Mouse (Mus musculus): ENCODE data around the gene Olfr1204. TPM values are rescaled to one million over a fixed set of nuclear protein-coding genes. Genes with fewer than 3 reads are reported as not detected.

The Olfr1204 gene
- total and polyA plus RNA-seq, 3 experiments, result not detected

DNA sequence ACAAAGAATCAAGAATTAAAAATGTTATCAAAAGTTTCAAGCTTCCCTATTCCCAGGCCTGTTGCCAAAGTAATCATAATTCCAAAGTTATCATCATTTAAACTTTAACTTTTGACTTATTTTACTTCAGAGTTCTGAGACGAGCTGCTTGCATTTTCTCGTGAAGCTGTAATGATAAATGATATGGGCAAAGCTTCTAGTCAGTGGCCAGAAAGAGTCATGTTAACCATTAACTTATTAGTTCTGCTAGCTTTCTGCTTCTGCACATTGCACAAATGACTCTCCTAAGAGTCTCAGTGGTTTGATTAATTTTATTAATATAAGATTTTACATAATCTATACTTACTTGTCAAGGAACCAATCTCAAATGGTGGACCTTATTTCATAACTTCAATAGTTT, 10.6 kb upstream of the Olfr1204 start:
- no peak overlapping the region for H3K27ac ChIP-seq (ENCODE audit: control insufficient read depth, low read depth, low read length)
- no peaks in the 10 kb centered on the region for H3K27me3 ChIP-seq (ENCODE audit: control insufficient read depth in 1 of 2, insufficient read depth in 2 of 2, low read length in 2 of 2)
- no peak for DNase-seq (ENCODE audit: low read depth, low spot score)
- no peak overlapping the region for H3K4me3 ChIP-seq (ENCODE audit: control insufficient read depth in 1 of 2, insufficient read depth in 1 of 2, low read depth in 2 of 2, low read length in 2 of 2)
- no peak for TF ChIP-seq MYB (IDR thresholded peaks at IDR 0.05; ENCODE audit: low read depth, low read length)
- no peak for TF ChIP-seq E2F4 (IDR thresholded peaks at IDR 0.05; ENCODE audit: borderline replicate concordance, low read depth, low read length)
- TF ChIP-seq TCF12 (IDR thresholded peaks at IDR 0.05; ENCODE audit: low read depth, low read length), result no peak
- TF ChIP-seq TAL1 (IDR thresholded peaks at IDR 0.05; ENCODE audit: low read length), result no peak
- TF ChIP-seq GATA1 (IDR thresholded peaks at IDR 0.05; ENCODE audit: low read depth, low read length), result no peak
- no peak for TF ChIP-seq BHLHE40 (IDR thresholded peaks at IDR 0.05; ENCODE audit: borderline replicate concordance, low read depth, low read length)
- no peak for TF ChIP-seq MXI1 (IDR thresholded peaks at IDR 0.05; ENCODE audit: low read depth, low read length)
- no peak for TF ChIP-seq RAD21 (IDR thresholded peaks at IDR 0.05; ENCODE audit: low read depth, low read length)
- no peak for TF ChIP-seq MAX (IDR thresholded peaks at IDR 0.05; ENCODE audit: low read length)
- TF ChIP-seq SIN3A (IDR thresholded peaks at IDR 0.05; ENCODE audit: low read length), result no peak
- no peak for TF ChIP-seq ZKSCAN1 (IDR thresholded peaks at IDR 0.05; ENCODE audit: low read depth, low read length)
- no peak for TF ChIP-seq SMC3 (IDR thresholded peaks at IDR 0.05; ENCODE audit: low read depth, low read length)
- TF ChIP-seq CTCF (IDR thresholded peaks at IDR 0.05 in 2 of 3, conservative IDR thresholded peaks at IDR 0.05 in 1 of 3; ENCODE audit: control insufficient read depth in 1 of 3, insufficient read depth in 1 of 3, low read depth in 2 of 3, low read length in 3 of 3, poor library complexity in 1 of 3, severe bottlenecking in 1 of 3), result no peak
- TF ChIP-seq USF2 (IDR thresholded peaks at IDR 0.05; ENCODE audit: borderline replicate concordance in 1 of 2, insufficient read depth in 1 of 2, low read depth in 1 of 2, low read length in 2 of 2), result no peak
- TF ChIP-seq ZMIZ1 (IDR thresholded peaks at IDR 0.05; ENCODE audit: low read depth, low read length), result no peak
- no peak for TF ChIP-seq MAZ (IDR thresholded peaks at IDR 0.05; ENCODE audit: low read depth, low read length)
- TF ChIP-seq ZNF384 (IDR thresholded peaks at IDR 0.05; ENCODE audit: low read depth, low read length), result no peak
- H3K79me2 ChIP-seq (ENCODE audit: control insufficient read depth, insufficient read depth, low read length, poor library complexity), result no peaks in the 10 kb centered on the region
- no peak overlapping the region for H3K9ac ChIP-seq (ENCODE audit: control insufficient read depth, low read depth, low read length, poor library complexity, severe bottlenecking)
- no peaks in the 10 kb centered on the region for H3K4me1 ChIP-seq (ENCODE audit: control insufficient read depth in 1 of 2, insufficient read depth in 2 of 2, low read length in 2 of 2)
- H3K36me3 ChIP-seq (ENCODE audit: control insufficient read depth in 1 of 2, insufficient read depth in 2 of 2, low read length in 2 of 2), result no peaks in the 10 kb centered on the region
- H3K9me3 ChIP-seq (replicated peaks; ENCODE audit: insufficient read depth, low read length), result no peaks in the 10 kb centered on the region

DNA sequence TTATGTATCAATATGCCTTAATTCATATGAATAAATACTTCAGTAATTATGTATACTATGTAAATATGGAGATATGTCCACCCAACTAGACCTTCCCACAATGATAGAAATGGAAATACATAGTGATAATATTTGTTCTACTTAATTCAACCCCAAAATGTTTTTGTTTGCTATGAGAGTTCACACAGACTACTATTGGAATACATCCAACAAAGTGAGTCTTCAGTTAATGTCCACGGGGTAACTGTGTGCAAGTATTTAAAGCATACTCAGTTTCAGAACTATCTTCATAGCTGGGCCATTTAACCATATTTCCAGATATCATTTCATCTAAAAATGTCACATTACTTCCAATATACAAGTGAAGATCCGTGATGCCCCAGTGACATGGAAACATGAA, 13.8 kb downstream of the Olfr1204 start, which contains the start of gene Olfr1206:
Gene Olfr1206, plus strand, starts transcription at position 301 of the 400 bp plus-strand sequence.
- H3K27ac ChIP-seq (ENCODE audit: control insufficient read depth, low read depth, low read length), result no peak within 1 kb of the TSS
- no peak within 1 kb of the TSS for H3K4me3 ChIP-seq (ENCODE audit: control insufficient read depth in 1 of 2, insufficient read depth in 1 of 2, low read depth in 2 of 2, low read length in 2 of 2)
- no peaks in the 10 kb centered on the region for H3K27me3 ChIP-seq (ENCODE audit: control insufficient read depth in 1 of 2, insufficient read depth in 2 of 2, low read length in 2 of 2)
- TF ChIP-seq POLR2AphosphoS2 (IDR thresholded peaks at IDR 0.05; ENCODE audit: low read length), result no peak
- no peak for TF ChIP-seq ZC3H11A (IDR thresholded peaks at IDR 0.05; ENCODE audit: low read depth, low read length)
- no peak for TF ChIP-seq RCOR1 (IDR thresholded peaks at IDR 0.05; ENCODE audit: low read depth, low read length)
- no peak for TF ChIP-seq CHD1 (IDR thresholded peaks at IDR 0.05; ENCODE audit: low read depth, low read length)
- TF ChIP-seq JUND (IDR thresholded peaks at IDR 0.05; ENCODE audit: low read depth, low read length), result no peak
- no peak for TF ChIP-seq SMC3 (IDR thresholded peaks at IDR 0.05; ENCODE audit: low read depth, low read length)
- no peak for DNase-seq (ENCODE audit: low read depth, low spot score)
- H3K4me1 ChIP-seq (ENCODE audit: control insufficient read depth in 1 of 2, insufficient read depth in 2 of 2, low read length in 2 of 2), result no peaks in the 10 kb centered on the region
- H3K9ac ChIP-seq (ENCODE audit: control insufficient read depth, low read depth, low read length, poor library complexity, severe bottlenecking), result no peak within 1 kb of the TSS
- no peaks in the 10 kb centered on the region for H3K79me2 ChIP-seq (ENCODE audit: control insufficient read depth, insufficient read depth, low read length, poor library complexity)
- H3K9me3 ChIP-seq (replicated peaks; ENCODE audit: insufficient read depth, low read length), result no peaks in the 10 kb centered on the region
- H3K36me3 ChIP-seq (ENCODE audit: control insufficient read depth in 1 of 2, insufficient read depth in 2 of 2, low read length in 2 of 2), result no peaks in the 10 kb centered on the region

Measured in MEL (cell line).